Mouse (Mus musculus) lung, adult 10 weeks (tissue): Measurements from ENCODE around the gene Pde1c. TPM values are rescaled to one million over a fixed set of nuclear protein-coding genes. Genes with fewer than 3 reads are reported as not detected.

Experiments used
- polyA plus RNA-seq: library from polyadenylated mRNA; stranded (reverse); fragments of 350-450 nt; fragmentation: Illumina TruSeq; extraction: RNeasy Lipid Tissue Mini Kit (QIAGEN cat#74804); gene quantifications from one replicate; pipeline ENCODE4 v1.2.3, GENCODE M21; 2014; ENCODE audit warnings: low read depth, low replicate concordance; ENCODE audit not compliant: insufficient read depth

Gene Pde1c
- polyA plus RNA-seq, result 0.15 TPM

GRCm38 (mm10) chr6:56568470-56569372, at the start of gene Pde1c:
TSS of gene Pde1c (minus strand) at chr6:56569103.

Other genes starting within 250 kb of the Pde1c start
- 53.5 TPM for gene Lsm5, start 135.6 kb upstream of the Pde1c start, polyA plus RNA-seq
- 6.5 TPM for gene Avl9, start 145.8 kb upstream of the Pde1c start, polyA plus RNA-seq
- gene Kbtbd2, start 228.7 kb upstream of the Pde1c start, polyA plus RNA-seq, result 16.1 TPM